Mouse (Mus musculus): Measurements from ENCODE around the gene Nfe2.
A peak's percentile ranks its signal among the peaks of the same experiment; 100 is the strongest.
"Not testable (repeated sequence)": the region's sequence is repeated elsewhere in the genome, so short reads cannot be mapped to it uniquely, and the experiment has no call there.

The Nfe2 gene

GRCm38 (mm10) chr15:103250195-103250740 lies 7.9 kb downstream of the Nfe2 start:
- Histone ChIP-seq H3K27me3 (ENCODE audit: insufficient read depth, low read length) (peaks cover 18% of the 10 kb centered on the region), H3K4me1 (replicated peaks; ENCODE audit: low read depth, low read length) (peaks cover 51% of the 10 kb centered on the region), H3K4me3 (replicated peaks; ENCODE audit: low read length) (no peak overlapping the region), H3K36me3 (ENCODE audit: insufficient read depth, low read length) (peaks cover 40% of the 10 kb centered on the region), H3K9me3 (ENCODE audit: low read length) (no peaks in the 10 kb centered on the region)
- TF ChIP-seq NANOG (IDR thresholded peaks at IDR 0.05; ENCODE audit: borderline replicate concordance, low read length) (no peak), CTCF (conservative IDR thresholded peaks at IDR 0.05; ENCODE audit: low read length) (peak; percentile 97)

DNA sequence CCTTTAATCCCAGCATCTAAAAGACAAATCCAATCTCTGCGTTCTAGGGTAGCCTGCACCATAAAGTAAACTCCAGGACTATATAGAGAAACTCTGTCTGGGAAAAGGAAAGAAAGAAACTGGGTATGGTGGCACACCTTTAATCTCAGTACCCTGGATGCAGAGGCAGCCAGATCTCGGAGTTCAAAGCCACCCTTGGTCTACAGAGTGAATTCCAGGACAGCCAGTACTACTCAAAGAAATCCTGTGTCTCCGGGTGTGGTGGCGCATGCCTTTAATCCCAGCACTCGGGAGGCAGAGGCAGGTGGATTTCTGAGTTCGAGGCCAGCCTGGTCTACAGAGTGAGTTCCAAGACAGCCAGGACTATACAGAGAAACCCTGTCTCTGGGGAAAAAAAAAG lies 8.7 kb downstream of the Nfe2 start:
- H3K9me3 ChIP-seq (ENCODE audit: low read length); H3K4me3 ChIP-seq (replicated peaks; ENCODE audit: low read length): not testable (repeated sequence)
- Histone ChIP-seq H3K36me3 (ENCODE audit: insufficient read depth, low read length) (peaks cover 46% of the 10 kb centered on the region), H3K4me1 (replicated peaks; ENCODE audit: low read depth, low read length) (peaks cover 48% of the 10 kb centered on the region), H3K27me3 (ENCODE audit: insufficient read depth, low read length) (peaks cover 10% of the 10 kb centered on the region)

DNA sequence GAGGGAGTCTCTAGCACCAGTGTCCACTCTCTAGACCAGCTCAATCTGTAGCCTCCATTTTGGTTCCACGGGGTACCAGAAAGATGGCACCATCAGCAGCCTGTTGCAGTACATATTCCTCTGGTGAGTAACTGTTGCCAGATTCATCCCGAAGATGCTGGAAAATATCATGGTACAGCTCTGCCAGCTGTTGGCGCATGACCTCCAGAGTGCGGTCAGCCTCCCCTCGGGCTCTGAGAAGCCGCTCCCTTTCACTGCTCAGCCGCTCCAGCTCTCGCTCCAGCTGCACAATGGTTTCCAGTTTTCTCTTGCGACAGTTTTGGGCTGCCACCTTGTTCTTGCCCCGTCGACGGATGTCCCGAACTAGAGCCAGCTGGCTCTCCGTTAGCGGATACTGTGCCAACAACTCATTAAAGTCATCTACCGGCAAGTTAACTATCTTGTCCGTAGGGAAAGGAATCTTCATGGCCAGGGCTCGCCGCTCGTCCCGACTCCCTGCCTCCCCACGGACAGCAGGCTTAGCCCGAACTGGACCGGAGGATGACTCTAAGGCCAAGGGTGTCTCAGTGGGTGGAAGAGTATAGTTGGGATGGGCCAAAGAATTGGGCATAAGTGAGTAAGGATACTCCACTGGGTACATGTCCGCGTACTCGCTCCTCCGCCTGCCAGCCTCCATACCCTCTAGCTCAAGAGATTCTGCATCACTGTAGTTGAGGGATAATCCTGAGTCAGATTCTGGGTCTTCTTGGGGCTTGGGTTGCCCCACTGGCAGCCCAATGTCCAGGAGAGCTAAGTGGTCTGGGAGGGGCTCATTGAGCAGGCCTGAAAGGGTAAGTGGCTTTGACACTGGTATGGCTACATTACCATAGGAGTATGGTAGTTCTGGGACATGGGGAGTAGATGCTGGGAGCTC lies 9.5 kb downstream of the Nfe2 start:
- Histone ChIP-seq H3K36me3 (ENCODE audit: insufficient read depth, low read length) (peaks cover 52% of the 10 kb centered on the region), H3K27me3 (ENCODE audit: insufficient read depth, low read length) (peaks cover 2% of the 10 kb centered on the region), H3K4me3 (replicated peaks; ENCODE audit: low read length) (no peak overlapping the region), H3K9me3 (ENCODE audit: low read length) (no peaks in the 10 kb centered on the region), H3K4me1 (replicated peaks; ENCODE audit: low read depth, low read length) (peaks cover 51% of the 10 kb centered on the region)
- TF ChIP-seq CTCF (conservative IDR thresholded peaks at IDR 0.05; ENCODE audit: low read length) = no peak
- TF ChIP-seq POU5F1 (IDR thresholded peaks at IDR 0.05; ENCODE audit: borderline replicate concordance, low read length) = no peak
- TF ChIP-seq NANOG (IDR thresholded peaks at IDR 0.05; ENCODE audit: borderline replicate concordance, low read length) = no peak

DNA sequence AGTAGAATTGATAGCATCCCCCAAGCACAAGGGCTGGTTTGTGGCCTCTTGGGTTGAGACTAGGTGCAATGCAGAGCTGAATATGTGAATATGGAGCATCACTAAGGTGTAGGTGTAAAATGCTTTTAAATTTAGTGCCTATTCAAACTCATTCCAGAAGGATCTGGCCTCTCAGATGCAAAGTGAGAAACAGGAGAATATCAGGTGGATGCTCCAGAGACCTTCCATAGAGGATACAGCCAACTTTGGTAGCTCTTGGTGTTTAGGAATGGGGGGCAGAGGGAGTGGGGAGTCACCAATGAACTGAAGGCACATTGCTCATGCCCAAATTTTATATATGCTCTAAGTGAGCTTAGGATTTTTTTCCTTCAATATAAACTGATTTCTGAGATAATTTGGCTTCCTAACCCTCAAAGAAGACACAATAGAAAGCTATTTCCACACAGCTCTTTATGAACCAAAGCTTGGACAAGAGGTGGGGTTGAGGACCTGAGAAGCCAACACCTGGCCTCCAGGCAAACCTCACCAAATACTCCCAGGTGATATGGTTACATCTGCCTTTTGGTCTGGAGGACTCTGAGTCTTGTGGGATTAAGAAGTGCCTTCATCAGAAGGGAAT lies 10.3 kb downstream of the Nfe2 start:
- Histone ChIP-seq H3K4me1 (replicated peaks; ENCODE audit: low read depth, low read length) (peaks cover 56% of the 10 kb centered on the region), H3K4me3 (replicated peaks; ENCODE audit: low read length) (no peak overlapping the region), H3K27me3 (ENCODE audit: insufficient read depth, low read length) (no peaks in the 10 kb centered on the region), H3K36me3 (ENCODE audit: insufficient read depth, low read length) (peaks cover 59% of the 10 kb centered on the region), H3K9me3 (ENCODE audit: low read length) (no peaks in the 10 kb centered on the region)
- no peak for TF ChIP-seq NANOG (IDR thresholded peaks at IDR 0.05; ENCODE audit: borderline replicate concordance, low read length)
- TF ChIP-seq POU5F1 (IDR thresholded peaks at IDR 0.05; ENCODE audit: borderline replicate concordance, low read length) = no peak

- Histone ChIP-seq H3K4me3 (replicated peaks; ENCODE audit: low read length) (no peak overlapping the region), H3K36me3 (ENCODE audit: insufficient read depth, low read length) (peaks cover 66% of the 10 kb centered on the region), H3K4me1 (replicated peaks; ENCODE audit: low read depth, low read length) (peaks cover 57% of the 10 kb centered on the region), H3K27me3 (ENCODE audit: insufficient read depth, low read length) (no peaks in the 10 kb centered on the region), H3K9me3 (ENCODE audit: low read length) (no peaks in the 10 kb centered on the region)
- TF ChIP-seq POU5F1 (IDR thresholded peaks at IDR 0.05; ENCODE audit: borderline replicate concordance, low read length) (no peak), NANOG (IDR thresholded peaks at IDR 0.05; ENCODE audit: borderline replicate concordance, low read length) (no peak), CTCF (conservative IDR thresholded peaks at IDR 0.05; ENCODE audit: low read length) (no peak)
Measured at GRCm38 (mm10) chr15:103247078-103247781, 11.0 kb downstream of the Nfe2 start.

GRCm38 (mm10) chr15:103245616-103246015 lies 12.6 kb downstream of the Nfe2 start:
- TF ChIP-seq POU5F1 (IDR thresholded peaks at IDR 0.05; ENCODE audit: borderline replicate concordance, low read length) = no peak
- TF ChIP-seq NANOG (IDR thresholded peaks at IDR 0.05; ENCODE audit: borderline replicate concordance, low read length) = no peak
- TF ChIP-seq CTCF (conservative IDR thresholded peaks at IDR 0.05; ENCODE audit: low read length) = no peak
- Histone ChIP-seq H3K27me3 (ENCODE audit: insufficient read depth, low read length) (no peaks in the 10 kb centered on the region), H3K4me3 (replicated peaks; ENCODE audit: low read length) (no peak overlapping the region), H3K36me3 (ENCODE audit: insufficient read depth, low read length) (peaks cover 82% of the 10 kb centered on the region), H3K4me1 (replicated peaks; ENCODE audit: low read depth, low read length) (peaks cover 49% of the 10 kb centered on the region), H3K9me3 (ENCODE audit: low read length) (no peaks in the 10 kb centered on the region)

DNA sequence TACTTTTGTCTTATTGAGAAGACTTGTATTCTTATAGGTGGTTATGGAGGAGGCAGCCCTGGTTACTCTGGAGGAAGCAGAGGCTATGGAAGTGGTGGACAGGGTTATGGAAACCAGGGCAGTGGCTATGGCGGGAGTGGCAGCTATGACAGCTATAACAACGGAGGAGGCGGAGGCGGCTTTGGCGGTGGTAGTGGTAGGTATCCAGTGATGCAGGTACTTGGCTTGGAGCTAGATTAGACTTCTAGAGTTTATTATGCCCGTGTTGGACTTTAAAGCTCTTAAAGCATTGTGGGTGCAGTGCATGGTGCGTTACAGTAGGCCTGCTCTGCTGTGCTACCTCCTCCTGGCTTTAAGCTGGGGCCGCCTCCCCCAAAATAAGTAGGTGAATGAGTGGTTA lies 15.3 kb downstream of the Nfe2 start:
- Histone ChIP-seq H3K36me3 (ENCODE audit: insufficient read depth, low read length) (peaks cover 69% of the 10 kb centered on the region), H3K4me3 (replicated peaks; ENCODE audit: low read length) (peak overlapping the region; percentile 92), H3K27me3 (ENCODE audit: insufficient read depth, low read length) (no peaks in the 10 kb centered on the region), H3K4me1 (replicated peaks; ENCODE audit: low read depth, low read length) (peaks cover 37% of the 10 kb centered on the region), H3K9me3 (ENCODE audit: low read length) (no peaks in the 10 kb centered on the region)
- TF ChIP-seq NANOG (IDR thresholded peaks at IDR 0.05; ENCODE audit: borderline replicate concordance, low read length) = no peak
- TF ChIP-seq CTCF (conservative IDR thresholded peaks at IDR 0.05; ENCODE audit: low read length) = no peak
- no peak for TF ChIP-seq POU5F1 (IDR thresholded peaks at IDR 0.05; ENCODE audit: borderline replicate concordance, low read length)

DNA sequence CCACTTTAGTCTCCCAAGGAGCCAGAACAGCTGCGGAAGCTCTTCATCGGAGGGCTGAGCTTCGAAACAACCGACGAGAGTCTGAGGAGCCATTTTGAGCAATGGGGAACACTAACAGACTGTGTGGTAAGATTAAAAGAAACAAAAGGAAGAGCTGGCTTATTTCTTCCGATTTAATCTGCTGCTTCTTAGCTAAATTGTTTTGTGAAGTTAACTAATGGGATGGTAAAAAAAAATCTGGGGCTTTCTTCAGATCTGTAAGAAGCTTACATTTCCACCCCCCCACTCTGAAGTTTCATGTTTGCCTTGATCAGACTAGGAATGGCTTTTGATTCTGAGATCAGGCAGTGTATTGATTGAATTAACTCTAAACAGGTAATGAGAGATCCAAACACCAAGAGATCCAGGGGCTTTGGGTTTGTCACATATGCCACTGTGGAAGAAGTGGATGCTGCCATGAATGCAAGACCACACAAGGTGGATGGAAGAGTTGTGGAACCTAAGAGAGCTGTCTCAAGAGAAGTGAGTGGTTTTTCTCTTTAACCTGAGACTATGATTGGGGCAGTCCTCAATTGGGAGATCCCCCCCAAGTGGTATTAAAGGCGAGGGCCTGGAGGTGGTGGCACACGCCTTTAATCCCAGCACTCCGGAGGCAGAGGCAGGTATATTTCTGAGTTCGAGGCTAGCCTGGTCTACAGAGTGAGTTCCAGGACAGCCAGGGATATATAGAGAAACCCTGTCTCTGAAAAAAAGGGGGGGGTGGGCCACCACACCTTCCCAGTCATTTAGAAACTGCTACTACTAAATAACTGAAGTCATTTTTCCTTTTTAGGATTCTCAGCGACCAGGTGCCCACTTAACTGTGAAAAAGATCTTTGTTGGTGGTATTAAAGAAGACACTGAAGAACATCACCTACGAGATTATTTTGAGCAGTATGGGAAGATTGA lies 16.9 kb downstream of the Nfe2 start:
- not testable (repeated sequence) for H3K27me3 ChIP-seq (ENCODE audit: insufficient read depth, low read length); H3K9me3 ChIP-seq (ENCODE audit: low read length)
- Histone ChIP-seq H3K4me1 (replicated peaks; ENCODE audit: low read depth, low read length) (peaks cover 51% of the 10 kb centered on the region), H3K4me3 (replicated peaks; ENCODE audit: low read length) (peak overlapping the region; percentile 92), H3K36me3 (ENCODE audit: insufficient read depth, low read length) (peaks cover 56% of the 10 kb centered on the region)
